In the genomic region with DNA sequence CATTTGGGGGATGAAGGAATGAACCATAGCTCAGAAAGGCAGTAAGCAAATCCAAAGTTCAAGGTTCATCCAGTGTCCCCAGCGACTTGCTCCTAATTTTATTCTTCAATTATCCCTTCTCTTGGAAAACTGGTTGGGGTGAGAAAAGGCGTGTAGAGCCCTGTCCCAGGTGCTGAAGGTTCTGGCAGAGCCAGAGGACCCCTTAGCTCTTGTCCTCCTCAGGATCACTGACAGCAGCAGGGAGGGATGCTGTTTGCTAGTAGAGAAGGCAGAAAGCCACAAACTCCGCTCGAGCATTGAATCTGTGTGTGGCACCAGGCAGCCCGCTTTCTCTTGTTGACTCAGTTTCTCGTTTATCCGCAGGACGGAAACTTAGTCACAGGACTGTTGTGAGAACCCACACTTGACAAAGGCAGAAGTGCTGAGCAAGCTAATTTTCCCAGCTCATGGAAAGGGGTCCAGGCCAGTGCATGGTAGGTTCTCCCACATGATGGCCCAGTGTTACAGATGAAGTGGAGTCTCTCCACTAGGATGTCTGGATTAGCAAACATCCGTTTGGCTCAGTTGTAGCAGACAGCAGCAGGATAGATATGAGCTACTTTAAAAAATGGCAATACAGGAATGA, we compare ENCODE assay signal across 22 mouse cellular contexts. TPM values are rescaled to one million over a fixed set of nuclear protein-coding genes. Genes with fewer than 3 reads are reported as not detected.
A peak's percentile ranks its signal among the peaks of the same experiment; 100 is the strongest.
DNase-seq lines count a peak whose midpoint lies in the region; ATAC-seq and TF ChIP-seq lines count a peak whose summit lies in the region.
"Had no signal": no experiment of that assay in that cellular context is flagged by ENCODE, and none has a peak within 500 bp of the region (broad histone marks: within the 10 kb centered on the region; RNA-seq: fewer than 3 reads in every experiment).

No protein-coding gene starts in this region.

- H3K4me2 ChIP-seq in hindbrain, embryonic 13.5 days, result no peak overlapping the region
- no peak overlapping the region for H3K4me2 ChIP-seq in hindbrain, postnatal 0 days (ENCODE audit: low read depth, low read length)
- H3K4me2 ChIP-seq in midbrain, embryonic 16.5 days (ENCODE audit: low read length), result no peak overlapping the region
- H3K4me2 ChIP-seq: forebrain, embryonic 15.5 days; lung, embryonic 15.5 days; neural tube, embryonic 12.5 days had no signal

- H3K9me3 ChIP-seq in hindbrain, embryonic 13.5 days, result no peaks in the 10 kb centered on the region
- H3K9me3 ChIP-seq in hindbrain, postnatal 0 days (ENCODE audit: low read length), result no peaks in the 10 kb centered on the region
- H3K9me3 ChIP-seq in embryonic facial prominence, embryonic 10.5 days, result no peaks in the 10 kb centered on the region
- no peaks in the 10 kb centered on the region for H3K9me3 ChIP-seq in midbrain, embryonic 16.5 days (replicated peaks; ENCODE audit: control insufficient read depth, low read length, poor library complexity, severe bottlenecking)
- H3K9me3 ChIP-seq: forebrain, embryonic 15.5 days; hindbrain, embryonic 15.5 days; lung, embryonic 15.5 days; neural tube, embryonic 12.5 days had no signal

- no peak for ATAC-seq in hindbrain, embryonic 13.5 days (ENCODE audit: low FRiP score)
- ATAC-seq in hindbrain, postnatal 0 days, result no peak
- ATAC-seq in midbrain, embryonic 16.5 days, result no peak
- ATAC-seq: activated CD4-positive, CD25-positive, alpha-beta regulatory T cell, adult 4 months; forebrain, embryonic 15.5 days had no signal

- TF ChIP-seq CTCF in hindbrain, postnatal 0 days (IDR thresholded peaks at IDR 0.05; ENCODE audit: low read depth), result no peak

- H3K9ac ChIP-seq in hindbrain, embryonic 13.5 days, result peak overlapping the region; percentile 24; the same call in 1 of the 2 replicates
- no peak overlapping the region for H3K9ac ChIP-seq in hindbrain, postnatal 0 days (replicated peaks; ENCODE audit: low read length)
- H3K9ac ChIP-seq in midbrain, embryonic 16.5 days (ENCODE audit: low read depth, low read length), result no peak overlapping the region
- H3K9ac ChIP-seq: hindbrain, embryonic 15.5 days; lung, embryonic 15.5 days; neural tube, embryonic 12.5 days had no signal

- H3K36me3 ChIP-seq in hindbrain, embryonic 13.5 days, result no peaks in the 10 kb centered on the region
- H3K36me3 ChIP-seq in hindbrain, postnatal 0 days (ENCODE audit: insufficient read depth, low read length), result no peaks in the 10 kb centered on the region
- H3K36me3 ChIP-seq in embryonic facial prominence, embryonic 10.5 days (replicated peaks), result no peaks in the 10 kb centered on the region
- H3K36me3 ChIP-seq in midbrain, embryonic 16.5 days (ENCODE audit: control insufficient read depth, insufficient read depth, low read length), result no peaks in the 10 kb centered on the region
- H3K36me3 ChIP-seq: forebrain, embryonic 15.5 days; hindbrain, embryonic 15.5 days; lung, embryonic 15.5 days; neural tube, embryonic 12.5 days had no signal

- H3K4me3 ChIP-seq in hindbrain, embryonic 13.5 days, result no peak overlapping the region
- H3K4me3 ChIP-seq in hindbrain, postnatal 0 days (ENCODE audit: low read length), result no peak overlapping the region
- H3K4me3 ChIP-seq in embryonic facial prominence, embryonic 10.5 days, result no peak overlapping the region
- H3K4me3 ChIP-seq in midbrain, embryonic 16.5 days (ENCODE audit: low read depth, low read length), result no peak overlapping the region
- H3K4me3 ChIP-seq: hindbrain, embryonic 15.5 days; lung, embryonic 15.5 days; neural tube, embryonic 12.5 days had no signal

- 59% methylated on average over 9 of the region's 9 CpGs for WGBS in hindbrain, embryonic 13.5 days
- WGBS in hindbrain, postnatal 0 days, result 58% methylated on average over 9 of the region's 9 CpGs
- 44% methylated on average over 9 of the region's 9 CpGs for WGBS in embryonic facial prominence, embryonic 10.5 days
- WGBS in midbrain, embryonic 16.5 days, result 56% methylated on average over 9 of the region's 9 CpGs

- H3K27me3 ChIP-seq in hindbrain, embryonic 13.5 days, result peaks cover 8% of the 10 kb centered on the region; the same call in 1 of the 2 replicates
- H3K27me3 ChIP-seq in hindbrain, postnatal 0 days (ENCODE audit: insufficient read depth, low read length), result no peaks in the 10 kb centered on the region
- H3K27me3 ChIP-seq in embryonic facial prominence, embryonic 10.5 days (replicated peaks; ENCODE audit: low read depth, poor library complexity, severe bottlenecking), result peaks cover 70% of the 10 kb centered on the region
- no peaks in the 10 kb centered on the region for H3K27me3 ChIP-seq in midbrain, embryonic 16.5 days (ENCODE audit: control insufficient read depth, insufficient read depth, low read depth, low read length)
- H3K27me3 ChIP-seq: forebrain, embryonic 15.5 days; hindbrain, embryonic 15.5 days had no signal

- peak overlapping the region; percentile 99; the same call in 1 of the 2 replicates for H3K27ac ChIP-seq in hindbrain, embryonic 13.5 days
- H3K27ac ChIP-seq in hindbrain, postnatal 0 days, result no peak overlapping the region
- no peak overlapping the region for H3K27ac ChIP-seq in embryonic facial prominence, embryonic 10.5 days (replicated peaks)
- H3K27ac ChIP-seq in midbrain, embryonic 16.5 days (ENCODE audit: low read length), result 0 out of 2 replicates have a peak overlapping the region, but pooled peaks have one; percentile 8
- H3K27ac ChIP-seq: lung, embryonic 15.5 days; neural tube, embryonic 12.5 days had no signal

- intact Hi-C loops in left cerebral cortex, postnatal 36 days (cut with DNase I), result no loop called here

- H3K4me1 ChIP-seq in hindbrain, embryonic 13.5 days (replicated peaks), result peaks cover 35% of the 10 kb centered on the region
- 0 out of 2 replicates have a peak, but pooled peaks cover 4% of the 10 kb centered on the region for H3K4me1 ChIP-seq in hindbrain, postnatal 0 days (ENCODE audit: insufficient read depth, low read length)
- H3K4me1 ChIP-seq in embryonic facial prominence, embryonic 10.5 days, result peaks cover 53% of the 10 kb centered on the region
- peaks cover 23% of the 10 kb centered on the region for H3K4me1 ChIP-seq in midbrain, embryonic 16.5 days (ENCODE audit: control insufficient read depth, insufficient read depth, low read length)

- DNase-seq in hindbrain, postnatal 0 days (ENCODE audit: low spot score), result no peak
- DNase-seq in ES-CJ7 (ENCODE audit: low read depth, low spot score), result peak; percentile 63
- DNase-seq in embryonic facial prominence, embryonic 10.5 days (ENCODE audit: low spot score), result peak; percentile 54
- no peak for DNase-seq in thymus, adult 18-20 months
- no peak for DNase-seq in left cerebral cortex, postnatal 36 days (ENCODE audit: low spot score in 2 of 2)
- DNase-seq: cerebellum, adult 11-12 months had no signal

RNA-seq across cellular contexts. Expression of gene Lemd1, which starts 2.7 kb away (rescaled TPM):
- polyA plus RNA-seq in hindbrain, embryonic 13.5 days (2015; fragmentation: Nextera tagmentation; extraction: Ambion mirVana), result 24.8 and 25.7 TPM in 2 replicates
- 10.9 and 16.6 TPM in 2 replicates for total RNA-seq in hindbrain, postnatal 0 days (2014; rRNA removed)
- polyA plus RNA-seq in hindbrain, postnatal 0 days (2015; fragmentation: Nextera tagmentation; extraction: Ambion mirVana), result 7.9 and 9.0 TPM in 2 replicates
- polyA plus RNA-seq in embryonic facial prominence, embryonic 10.5 days (2016; fragmentation: Nextera tagmentation; extraction: Ambion mirVana), result 1.9 and 2.0 TPM in 2 replicates
- polyA plus RNA-seq in midbrain, embryonic 16.5 days (2015; fragmentation: Nextera tagmentation; extraction: Ambion mirVana), result 16.2 and 18.0 TPM in 2 replicates
- total RNA-seq in left cerebral cortex, postnatal 36 days (2021), result 1 to 10 TPM; 6.3 to 6.4 TPM
- total RNA-seq: gastrocnemius, adult 18-20 months; granulocyte monocyte progenitor cell, adult 5-6 weeks; liver, adult 2 months; megakaryocyte, adult 5-6 weeks had no signal
- polyA plus RNA-seq: activated CD4-positive, CD25-positive, alpha-beta regulatory T cell, adult 4 months; heart, embryonic 14.5 days; liver, adult 2 months had no signal

RNA-seq across cellular contexts. Expression of gene AC124108.1, which starts 2.7 kb away (rescaled TPM):
- 4.2 and 4.8 TPM in 2 replicates for polyA plus RNA-seq in hindbrain, embryonic 13.5 days (2015; fragmentation: Nextera tagmentation; extraction: Ambion mirVana)
- 2.0 and 4.8 TPM in 2 replicates for total RNA-seq in hindbrain, postnatal 0 days (2014; rRNA removed)
- 0.50 and 0.70 TPM in 2 replicates for polyA plus RNA-seq in hindbrain, postnatal 0 days (2015; fragmentation: Nextera tagmentation; extraction: Ambion mirVana)
- 1.00 and 1.4 TPM in 2 replicates for polyA plus RNA-seq in embryonic facial prominence, embryonic 10.5 days (2016; fragmentation: Nextera tagmentation; extraction: Ambion mirVana)
- 2.8 and 4.0 TPM in 2 replicates for polyA plus RNA-seq in midbrain, embryonic 16.5 days (2015; fragmentation: Nextera tagmentation; extraction: Ambion mirVana)
- 1 to 10 TPM; 5.4 to 6.2 TPM for total RNA-seq in left cerebral cortex, postnatal 36 days (2021)
- total RNA-seq: gastrocnemius, adult 18-20 months; granulocyte monocyte progenitor cell, adult 5-6 weeks; liver, adult 2 months; megakaryocyte, adult 5-6 weeks had no signal
- polyA plus RNA-seq: activated CD4-positive, CD25-positive, alpha-beta regulatory T cell, adult 4 months; heart, embryonic 14.5 days; liver, adult 2 months had no signal

RNA-seq across cellular contexts. Expression of gene Gm10188, which starts 41.0 kb away (rescaled TPM):
- 0.63 and 0.95 TPM in 2 replicates for polyA plus RNA-seq in hindbrain, embryonic 13.5 days (2015; fragmentation: Nextera tagmentation; extraction: Ambion mirVana)
- total RNA-seq in hindbrain, postnatal 0 days (2014; rRNA removed), result not detected in 2 replicates
- 0.28 TPM in 1 of 2 replicates, not detected in the other for polyA plus RNA-seq in hindbrain, postnatal 0 days (2015; fragmentation: Nextera tagmentation; extraction: Ambion mirVana)
- polyA plus RNA-seq in embryonic facial prominence, embryonic 10.5 days (2016; fragmentation: Nextera tagmentation; extraction: Ambion mirVana), result not detected in 2 replicates
- polyA plus RNA-seq in midbrain, embryonic 16.5 days (2015; fragmentation: Nextera tagmentation; extraction: Ambion mirVana), result 0.28 and 0.63 TPM in 2 replicates
- total RNA-seq in left cerebral cortex, postnatal 36 days (2021), result not detected
- total RNA-seq: gastrocnemius, adult 18-20 months; granulocyte monocyte progenitor cell, adult 5-6 weeks; layer of hippocampus, adult 8-10 months; left cerebral cortex, adult 8-10 months; liver, adult 2 months; megakaryocyte, adult 5-6 weeks had no signal
- polyA plus RNA-seq: activated CD4-positive, CD25-positive, alpha-beta regulatory T cell, adult 4 months; C2C12; heart, embryonic 14.5 days; kidney, embryonic 14.5 days; liver, adult 2 months; lung, embryonic 15.5 days had no signal

RNA-seq across cellular contexts. Expression of gene Cdk18, which starts 49.1 kb away (rescaled TPM):
- 0.31 and 0.32 TPM in 2 replicates for polyA plus RNA-seq in hindbrain, embryonic 13.5 days (2015; fragmentation: Nextera tagmentation; extraction: Ambion mirVana)
- 2.7 and 4.1 TPM in 2 replicates for total RNA-seq in hindbrain, postnatal 0 days (2014; rRNA removed)
- 1.0 and 1.6 TPM in 2 replicates for polyA plus RNA-seq in hindbrain, postnatal 0 days (2015; fragmentation: Nextera tagmentation; extraction: Ambion mirVana)
- polyA plus RNA-seq in embryonic facial prominence, embryonic 10.5 days (2016; fragmentation: Nextera tagmentation; extraction: Ambion mirVana), result 2.3 and 3.2 TPM in 2 replicates
- polyA plus RNA-seq in midbrain, embryonic 16.5 days (2015; fragmentation: Nextera tagmentation; extraction: Ambion mirVana), result 1.7 and 2.4 TPM in 2 replicates
- 10 to 100 TPM; 29.6 to 31.5 TPM for total RNA-seq in left cerebral cortex, postnatal 36 days (2021)
- total RNA-seq: megakaryocyte, adult 5-6 weeks had no signal
- polyA plus RNA-seq: activated CD4-positive, CD25-positive, alpha-beta regulatory T cell, adult 4 months had no signal

Comparison
In these comparisons a context has a peak if more than half of its experiments do, and no peak if none do; other contexts are left out.
1. H3K27ac ChIP-seq: peak in hindbrain, embryonic 13.5 days (single experiment) and midbrain, embryonic 16.5 days (single experiment); none in hindbrain, postnatal 0 days (single experiment) and embryonic facial prominence, embryonic 10.5 days (single experiment).
2. DNase-seq: peak in ES-CJ7 (single experiment) and embryonic facial prominence, embryonic 10.5 days (single experiment); none in hindbrain, postnatal 0 days (single experiment), thymus, adult 18-20 months (0 of 2) and left cerebral cortex, postnatal 36 days (0 of 2).